Mouse (Mus musculus) kidney, postnatal 10 days (tissue): ENCODE data around the gene Mxd1.

Experiments used
- DNase-seq: peaks from one replicate; pipeline ENCODE4 v3.0.0; 2021; ENCODE audit warnings: mixed read lengths

Mxd1 gene

DNA sequence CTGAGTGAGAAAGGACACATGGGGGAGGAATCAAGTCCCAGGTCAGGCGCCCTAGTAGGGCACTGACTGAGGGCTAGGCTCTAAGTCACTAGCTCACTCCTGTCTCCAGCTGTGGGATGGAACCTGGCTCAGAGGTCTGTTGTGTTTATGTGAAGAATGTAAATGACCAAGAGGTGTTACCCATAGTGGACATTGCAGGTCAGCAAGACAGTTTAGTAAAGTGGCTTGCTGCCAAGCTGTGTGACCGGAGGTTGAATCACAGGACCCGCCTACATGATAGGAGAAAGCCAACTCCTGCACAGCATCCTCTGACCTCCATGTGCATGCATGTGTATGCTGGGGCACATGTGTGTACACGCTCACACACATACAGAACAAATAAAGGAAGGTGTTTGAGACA is 23.4 kb downstream of the Mxd1 start:
- DNase-seq, result no peak

DNA sequence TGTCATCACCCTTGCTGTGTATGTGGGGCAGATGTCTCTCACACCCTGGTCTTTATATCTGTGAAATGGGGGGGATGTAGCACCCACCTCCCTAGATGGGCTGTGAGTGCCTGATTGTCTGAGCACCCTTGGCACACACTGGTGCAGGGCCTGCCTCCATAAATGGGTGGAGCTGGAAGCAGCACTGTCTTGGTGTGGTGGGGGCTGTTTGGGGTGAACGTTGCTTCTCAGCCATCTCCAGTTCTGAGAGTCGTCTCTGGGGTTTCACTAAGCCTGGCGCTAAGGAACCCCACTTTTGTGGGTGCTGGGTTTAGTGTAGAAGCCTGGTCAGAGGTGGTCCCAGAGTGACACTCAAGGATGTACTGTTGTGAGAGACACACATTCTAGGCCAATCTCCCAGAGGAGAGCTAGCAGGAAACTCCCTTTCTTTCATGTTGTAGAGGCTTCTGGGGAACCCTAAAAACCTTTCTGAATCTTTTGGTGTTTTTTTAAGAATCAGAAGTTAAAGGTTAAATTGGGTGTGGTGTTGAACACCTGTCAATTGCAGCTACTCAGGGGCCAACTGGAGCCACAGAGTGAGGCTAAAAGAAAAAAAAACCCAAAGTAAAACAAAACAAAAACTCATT is 24.1 kb downstream of the Mxd1 start:
- DNase-seq, result no peak

DNA sequence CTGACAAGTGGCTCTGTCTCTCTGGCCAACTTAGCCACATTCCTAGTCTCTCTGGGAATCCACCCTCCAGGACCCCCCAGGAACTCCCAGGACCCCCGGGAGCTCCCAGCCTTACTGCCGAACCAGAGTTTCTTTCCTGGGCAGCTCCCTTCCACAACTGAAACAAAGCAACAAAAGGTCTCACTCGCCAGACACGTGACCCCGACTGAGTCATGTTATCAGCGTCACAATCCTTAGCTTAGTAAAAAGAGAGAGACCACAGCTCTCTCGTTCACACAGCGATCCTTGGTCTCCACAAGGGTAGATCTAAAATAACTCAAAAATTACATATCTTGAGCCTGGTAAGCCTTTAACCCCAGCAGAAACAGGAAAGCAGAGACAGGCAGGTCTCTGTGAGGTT is 27.2 kb downstream of the Mxd1 start:
- DNase-seq, result no peak

DNA sequence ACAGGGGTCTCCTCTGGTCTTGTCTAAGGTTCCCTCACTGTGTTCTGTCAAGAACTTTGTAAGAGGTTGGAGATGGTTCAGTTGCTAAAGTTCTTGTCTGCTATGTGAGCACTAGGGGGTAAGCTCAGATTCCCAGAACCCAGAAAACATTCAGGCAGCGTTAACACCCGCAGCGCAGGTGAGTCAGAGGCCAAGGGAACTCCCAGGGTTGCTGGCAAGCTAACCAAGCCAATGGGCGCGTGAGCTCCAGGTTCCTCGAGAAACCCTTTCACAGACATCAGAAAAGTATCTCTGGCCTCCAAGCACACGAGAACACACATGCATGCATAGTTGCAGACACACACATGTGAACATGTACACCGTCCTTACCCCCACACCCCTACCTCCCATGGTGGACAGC is 28.2 kb downstream of the Mxd1 start:
- DNase-seq, result no peak

DNA sequence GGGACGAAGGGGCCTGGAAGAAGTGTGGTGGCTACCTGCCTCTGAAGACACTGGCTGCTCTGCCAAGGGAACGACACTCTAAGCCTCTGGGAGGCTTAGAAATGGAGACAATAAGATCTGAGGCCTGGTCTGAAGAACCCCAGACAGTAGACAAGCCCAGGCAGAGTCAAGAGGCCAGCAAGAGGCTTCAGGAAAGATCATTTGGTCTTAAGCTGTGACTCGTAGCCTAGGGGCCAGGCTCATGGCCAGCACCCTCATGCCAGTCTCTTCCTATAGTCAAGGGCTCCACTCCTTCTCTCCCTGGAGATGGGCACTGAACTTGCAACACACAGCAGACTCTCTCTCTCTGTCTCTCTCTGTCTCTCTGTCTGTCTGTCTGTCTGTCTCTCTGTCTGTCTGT is 28.8 kb downstream of the Mxd1 start:
- DNase-seq, result no peak

DNA sequence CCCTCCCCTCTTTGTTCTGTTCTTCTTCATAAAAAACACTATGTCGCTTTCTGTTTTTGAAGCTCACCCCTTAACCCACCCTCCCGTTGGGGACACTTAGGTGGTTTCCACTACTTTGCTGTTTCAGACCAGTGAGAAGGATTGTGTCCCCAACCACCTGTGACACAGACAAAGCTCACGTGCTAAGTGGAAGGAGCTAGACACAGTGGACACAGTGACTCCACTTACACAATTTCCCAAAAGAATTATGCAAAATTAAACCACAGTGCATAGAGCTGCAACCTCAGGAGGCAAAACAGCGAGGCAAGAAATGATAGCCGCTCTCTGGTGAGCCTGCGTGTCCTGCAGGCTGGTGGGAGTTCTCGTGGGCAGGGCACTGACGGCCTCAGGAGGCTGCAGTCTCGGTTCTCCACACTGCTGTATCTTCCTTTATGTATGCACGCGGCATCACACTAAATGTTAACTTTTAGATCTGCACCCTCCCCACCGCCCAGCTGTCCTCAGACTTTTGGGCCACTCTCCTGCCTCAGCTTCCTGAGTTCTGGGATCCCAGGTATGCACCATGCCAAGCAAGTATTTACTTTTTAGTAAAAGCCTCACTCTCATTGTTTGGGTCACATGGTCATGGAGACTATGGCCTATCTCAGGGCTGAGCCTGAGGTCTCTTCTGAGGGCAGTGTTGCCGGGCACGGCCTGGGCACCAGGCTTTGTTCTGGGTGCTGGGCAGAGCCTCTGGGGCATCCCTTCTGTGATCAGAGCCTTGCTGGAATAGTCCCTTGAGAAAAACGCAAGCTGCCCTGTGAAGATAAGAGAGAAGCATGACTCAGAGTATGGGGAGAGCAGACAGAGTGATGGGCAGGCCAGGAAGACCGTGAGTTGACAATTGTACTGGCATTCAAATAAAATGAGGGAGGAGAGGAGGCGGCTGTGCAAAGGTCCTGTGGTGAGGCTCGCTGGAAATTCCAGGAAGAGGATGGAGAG is 29.5 kb downstream of the Mxd1 start:
- DNase-seq, result no peak

DNA sequence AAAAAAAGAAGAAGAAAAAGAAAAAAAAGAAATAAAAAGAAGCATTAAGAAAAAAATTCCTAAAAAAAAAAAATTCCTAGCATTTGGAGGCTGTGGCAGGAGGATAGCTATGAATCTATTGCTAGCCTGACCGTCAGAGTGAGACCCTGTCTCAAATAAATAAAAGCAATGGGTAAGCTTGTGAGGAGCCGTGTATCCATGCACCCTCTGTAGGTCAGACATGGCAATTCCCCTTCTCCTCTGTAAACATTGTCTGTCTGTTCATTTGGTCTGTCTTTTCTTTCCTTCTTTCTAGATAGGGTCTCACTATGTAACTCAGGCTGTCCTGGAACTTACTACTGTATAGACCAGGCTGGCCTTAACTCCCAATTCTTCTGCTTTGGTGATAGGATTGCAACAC is 30.5 kb downstream of the Mxd1 start:
- no peak for DNase-seq

DNA sequence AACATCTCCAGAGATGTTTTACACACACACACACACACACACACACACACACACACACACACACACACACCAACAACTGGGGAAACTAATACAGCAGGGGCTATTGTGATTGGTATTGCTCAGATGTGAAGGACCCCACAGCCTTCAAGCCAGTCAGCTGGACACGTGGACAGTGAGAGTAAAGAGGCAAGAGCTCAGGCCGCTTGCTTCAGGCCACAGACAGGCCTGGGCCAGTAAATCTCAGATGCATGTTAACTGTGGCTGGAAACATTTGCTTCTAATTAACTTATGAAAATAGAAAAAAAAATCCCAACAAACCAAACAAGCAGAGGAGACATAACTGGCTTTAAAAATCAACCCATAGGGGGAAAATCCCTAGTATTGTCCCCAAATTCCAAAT is 31.1 kb downstream of the Mxd1 start:
- no peak for DNase-seq

DNA sequence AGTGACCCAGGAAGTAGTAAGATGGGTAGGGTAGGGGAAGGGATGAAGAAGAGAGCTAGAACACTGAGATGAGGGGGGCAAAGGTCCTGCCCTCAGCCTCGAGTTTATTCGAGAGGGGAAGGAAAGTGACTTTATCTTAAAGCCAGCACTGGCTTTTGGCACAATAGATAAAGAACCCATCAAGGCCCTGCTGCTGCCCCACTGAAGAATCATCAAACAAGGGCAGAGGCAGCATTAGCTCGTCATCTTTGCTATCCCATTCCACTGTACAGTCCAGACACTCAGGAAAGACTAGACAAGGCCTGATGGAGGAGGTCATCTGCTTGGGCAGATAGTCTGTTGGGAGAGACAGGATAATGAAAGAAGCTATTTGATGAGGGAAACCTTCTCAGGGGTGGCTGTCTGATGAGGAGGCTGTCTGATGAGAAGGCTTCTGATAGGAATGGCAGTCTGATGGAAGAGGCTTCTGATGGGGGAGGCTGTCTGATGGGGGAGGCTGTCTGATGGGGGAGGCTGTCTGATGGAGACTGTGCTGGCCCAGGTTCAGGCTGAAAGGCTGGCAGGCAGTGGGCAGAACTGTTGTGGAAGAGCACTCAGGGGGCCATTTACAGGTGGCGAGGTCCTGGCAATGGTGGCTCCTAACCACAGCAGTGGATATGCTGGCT is 31.7 kb downstream of the Mxd1 start:
- no peak for DNase-seq

GRCm38 (mm10) chr6:86636495-86636894 is 32.5 kb downstream of the Mxd1 start:
- peak; percentile 22 for DNase-seq

- no peak for DNase-seq
These were observed 38.8 kb downstream of the Mxd1 start for GRCm38 (mm10) chr6:86630141-86630540.

DNA sequence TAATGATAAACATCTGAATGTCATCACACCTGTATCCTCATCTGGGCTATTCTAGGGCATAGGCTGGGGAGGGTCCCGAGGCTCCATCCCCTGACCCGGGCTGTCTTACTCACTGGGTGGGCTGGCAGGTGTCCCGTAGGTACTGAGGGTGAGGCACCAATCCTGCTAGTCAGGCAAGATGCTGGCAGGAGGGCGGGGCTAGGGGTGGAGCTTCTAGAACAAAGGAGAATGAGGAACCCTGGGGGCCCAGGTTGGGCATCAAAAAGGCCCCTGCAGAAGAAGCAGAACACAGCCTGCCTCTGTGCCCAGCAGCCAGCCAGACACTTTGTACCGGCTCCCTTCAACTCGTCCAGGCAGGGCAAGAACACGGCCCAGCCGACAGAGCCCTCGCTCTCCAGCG is 41.0 kb downstream of the Mxd1 start, which contains the start of gene Asprv1:
Gene Asprv1, plus strand, starts transcription at position 219 of the 400 bp plus-strand sequence.
- no peak for DNase-seq

DNA sequence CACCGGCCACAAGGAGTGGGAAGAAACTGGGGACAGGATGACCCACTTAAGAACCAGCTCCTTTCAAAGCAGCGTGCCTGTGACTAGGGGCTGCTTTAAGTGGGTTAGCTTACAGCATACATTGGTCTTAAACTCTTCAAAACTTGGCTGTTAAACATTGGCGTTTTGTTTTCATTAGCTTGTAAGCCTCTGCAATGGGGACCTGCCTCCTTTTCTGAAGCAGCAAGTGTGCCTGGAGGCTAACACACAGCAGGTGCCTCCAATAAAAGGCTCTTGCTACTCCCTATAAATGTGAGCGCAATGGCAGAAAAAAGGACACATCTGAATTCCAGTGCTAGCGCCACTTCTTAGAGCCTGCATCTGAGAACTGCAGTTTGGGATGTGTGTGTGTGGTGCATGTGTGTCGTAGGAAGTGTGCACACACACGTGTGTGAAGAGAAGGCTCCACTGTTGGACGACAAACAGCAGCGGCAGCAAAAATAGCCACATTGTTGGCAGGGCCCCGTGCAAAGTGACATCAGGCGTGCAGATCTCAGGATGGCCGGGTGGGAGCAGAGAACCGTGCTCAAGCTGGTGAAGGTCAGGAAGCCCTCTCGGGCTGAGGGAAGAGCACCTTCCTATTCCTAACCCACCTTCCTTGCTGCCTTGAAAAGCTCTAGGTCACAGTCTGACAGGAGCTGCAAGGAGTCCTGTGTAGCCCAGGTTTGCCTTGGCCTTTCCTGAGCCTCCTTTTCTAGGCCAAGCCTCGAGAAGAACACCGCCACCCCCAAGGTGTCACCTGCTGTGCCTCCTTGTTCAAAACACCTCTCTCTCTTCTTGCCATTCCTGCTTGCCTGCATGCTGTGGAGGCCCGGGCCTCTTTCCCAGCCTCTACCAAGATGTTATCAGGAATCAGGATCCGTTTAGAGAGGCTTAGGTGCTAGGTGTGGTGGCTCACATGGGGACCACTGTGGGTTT is 44.6 kb downstream of the Mxd1 start:
- DNase-seq, result no peak

DNA sequence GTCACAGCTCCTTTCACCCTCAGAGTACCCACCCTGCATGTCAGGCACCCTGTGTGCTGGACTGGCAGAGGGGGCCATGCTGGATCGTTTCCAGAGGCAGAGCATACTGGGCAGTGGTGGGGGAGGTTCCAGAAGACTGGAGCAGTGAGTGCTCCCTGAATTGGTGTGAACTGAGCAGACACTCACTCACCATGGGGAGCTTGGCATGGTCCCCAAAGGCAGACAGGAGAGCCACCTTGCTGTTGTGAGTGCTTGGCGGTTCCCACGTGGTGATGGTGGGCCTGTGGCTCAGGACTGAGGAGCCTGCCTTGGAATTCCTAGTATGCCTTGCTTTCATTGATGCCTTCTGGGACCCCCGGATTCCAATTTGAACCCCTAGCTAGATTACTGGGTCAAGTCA is 45.8 kb downstream of the Mxd1 start:
- no peak for DNase-seq

GRCm38 (mm10) chr6:86615301-86615700 is 53.7 kb downstream of the Mxd1 start:
- DNase-seq, result no peak

DNA sequence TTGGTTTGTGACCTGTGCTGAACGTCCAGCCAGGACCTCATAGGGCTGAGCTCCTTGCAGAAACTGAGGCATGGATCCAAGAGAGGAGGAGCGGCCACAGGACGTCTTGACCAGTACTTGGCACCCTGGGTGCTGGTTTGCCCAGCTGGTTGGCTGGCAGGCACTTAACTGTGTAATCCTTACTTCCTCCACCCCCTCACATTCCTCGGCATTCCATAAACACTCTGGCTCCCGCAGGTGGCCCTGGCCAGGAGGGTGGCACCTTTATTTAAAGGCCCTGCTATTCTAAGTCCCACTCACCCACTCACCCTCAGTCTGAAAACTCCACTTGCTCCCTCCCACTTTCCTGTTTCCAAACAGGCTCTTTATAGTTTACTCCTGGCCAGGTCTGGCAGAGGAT is 58.2 kb downstream of the Mxd1 start:
- peak; percentile 57 for DNase-seq

- no peak for DNase-seq
These were observed 59.7 kb downstream of the Mxd1 start for GRCm38 (mm10) chr6:86609235-86609634.

GRCm38 (mm10) chr6:86607471-86607870 is 61.5 kb downstream of the Mxd1 start:
- no peak for DNase-seq

- DNase-seq, result no peak
These were observed 62.7 kb downstream of the Mxd1 start for GRCm38 (mm10) chr6:86606289-86606688.

GRCm38 (mm10) chr6:86605260-86605659 is 63.7 kb downstream of the Mxd1 start:
- DNase-seq, result no peak

DNA sequence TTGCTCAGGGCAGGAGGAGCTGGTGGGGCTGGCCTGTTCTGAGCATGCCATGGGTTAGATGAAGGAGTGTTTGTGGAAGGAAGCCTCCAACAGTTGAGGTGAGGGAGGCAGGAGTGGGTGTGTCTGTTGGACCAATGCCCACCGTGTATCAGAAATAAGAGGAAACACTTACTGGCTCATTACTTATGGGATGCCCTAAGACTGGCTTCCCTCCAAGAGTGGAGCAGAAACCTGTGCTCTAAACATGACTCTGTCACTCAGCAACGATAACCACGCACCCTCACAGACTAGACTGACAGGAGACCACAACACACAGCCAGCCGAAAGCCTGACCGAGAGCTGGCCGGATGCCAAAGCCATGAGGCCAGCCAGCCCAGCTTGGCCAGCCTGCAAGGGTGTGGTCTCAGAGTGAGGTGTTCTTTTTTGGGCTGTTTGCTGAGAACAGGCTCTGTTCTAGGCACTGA is 69.0 kb downstream of the Mxd1 start:
- peak; percentile 73 for DNase-seq

- DNase-seq, result peak; percentile 93
These were observed 69.8 kb downstream of the Mxd1 start for GRCm38 (mm10) chr6:86599197-86599596.
